ENCODE assay signal across 8 mouse cellular contexts in the genomic region with DNA sequence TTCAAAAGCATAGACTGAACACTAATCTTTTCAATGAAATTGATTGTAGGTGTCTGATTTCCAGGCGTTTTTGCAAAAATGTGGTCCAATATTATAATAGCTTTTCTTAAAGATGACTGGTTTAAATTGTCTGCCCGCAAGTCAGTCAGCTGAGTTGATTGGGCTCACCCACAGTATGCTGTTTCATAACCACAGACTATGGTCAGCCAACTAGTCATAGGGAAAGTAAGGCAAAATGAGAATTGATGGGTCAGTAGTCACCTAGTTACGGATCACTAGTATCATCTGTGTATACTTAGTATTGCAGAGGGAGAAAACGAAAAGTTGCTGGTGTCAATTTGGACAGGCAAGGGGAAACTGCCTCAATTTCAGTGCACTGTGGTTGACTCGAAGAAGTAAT. TPM values are rescaled to one million over a fixed set of nuclear protein-coding genes. Genes with fewer than 3 reads are reported as not detected.
A peak's percentile ranks its signal among the peaks of the same experiment; 100 is the strongest.
DNase-seq lines count a peak whose midpoint lies in the region; ATAC-seq and TF ChIP-seq lines count a peak whose summit lies in the region.

No protein-coding gene starts in this region.

- H3K9me3 ChIP-seq in lung, embryonic 16.5 days (ENCODE audit: control insufficient read depth, low read length) = no peaks in the 10 kb centered on the region
- H3K9me3 ChIP-seq in embryonic facial prominence, embryonic 15.5 days (replicated peaks) = no peaks in the 10 kb centered on the region
- H3K9me3 ChIP-seq in limb, embryonic 10.5 days (replicated peaks) = no peaks in the 10 kb centered on the region

- TF ChIP-seq CTCF in small intestine, adult 2 months (IDR thresholded peaks at IDR 0.05; ENCODE audit: extremely low read depth, insufficient read length, insufficient replicate concordance, low read depth, low read length) = no peak

- H3K9ac ChIP-seq in lung, embryonic 16.5 days (ENCODE audit: low read length) = peak overlapping the region; percentile 91
- H3K9ac ChIP-seq in embryonic facial prominence, embryonic 15.5 days = 0 out of 2 replicates have a peak overlapping the region, but pooled peaks have one; percentile 86

- H3K36me3 ChIP-seq in lung, embryonic 16.5 days (ENCODE audit: control insufficient read depth, insufficient read depth, low read length) = peaks cover 9% of the 10 kb centered on the region
- H3K36me3 ChIP-seq in embryonic facial prominence, embryonic 15.5 days = peaks cover 23% of the 10 kb centered on the region
- H3K36me3 ChIP-seq in limb, embryonic 10.5 days = peaks cover 41% of the 10 kb centered on the region
- H3K36me3 ChIP-seq in small intestine, adult 2 months (ENCODE audit: control insufficient read depth, insufficient read depth, low read length) = peaks cover 15% of the 10 kb centered on the region

- no peak for ATAC-seq in lung, embryonic 16.5 days (ENCODE audit: low read depth)
- ATAC-seq in embryonic facial prominence, embryonic 15.5 days (ENCODE audit: insufficient number of reproducible peaks, low FRiP score, low TSS enrichment, low read depth) = no peak

- peaks cover 6% of the 10 kb centered on the region for H3K4me1 ChIP-seq in lung, embryonic 16.5 days (replicated peaks; ENCODE audit: control insufficient read depth, insufficient read depth, low read length)
- H3K4me1 ChIP-seq in embryonic facial prominence, embryonic 15.5 days = peaks cover 10% of the 10 kb centered on the region
- peaks cover 13% of the 10 kb centered on the region for H3K4me1 ChIP-seq in limb, embryonic 10.5 days
- peaks cover 5% of the 10 kb centered on the region; the same call in 1 of the 2 replicates for H3K4me1 ChIP-seq in small intestine, adult 2 months (ENCODE audit: control insufficient read depth, insufficient read depth, insufficient read length, low read length)

- peak overlapping the region; percentile 64 for H3K4me2 ChIP-seq in lung, embryonic 16.5 days (ENCODE audit: low read depth, low read length)
- peak overlapping the region; percentile 71 for H3K4me2 ChIP-seq in embryonic facial prominence, embryonic 15.5 days (replicated peaks)

- TF ChIP-seq POLR2A in small intestine, adult 2 months (IDR thresholded peaks at IDR 0.05; ENCODE audit: low read depth, low read length) = no peak

- peak overlapping the region; percentile 91 for H3K4me3 ChIP-seq in lung, embryonic 16.5 days (ENCODE audit: low read length)
- peak overlapping the region; percentile 96 for H3K4me3 ChIP-seq in embryonic facial prominence, embryonic 15.5 days (replicated peaks)
- peak overlapping the region; percentile 88 for H3K4me3 ChIP-seq in limb, embryonic 10.5 days
- H3K4me3 ChIP-seq in small intestine, adult 2 months (ENCODE audit: low read depth, low read length) = no peak overlapping the region

- no peak for DNase-seq in lung, adult 18-20 months
- no peak for DNase-seq in limb, embryonic 10.5 days (ENCODE audit: low spot score)
- no peak for DNase-seq in layer of hippocampus, adult 18-20 months (ENCODE audit: low spot score in 2 of 2)
- DNase-seq in frontal cortex, postnatal 10 days (ENCODE audit: low spot score in 2 of 2) = no peak
- no peak for DNase-seq in urinary bladder, postnatal 36 days (ENCODE audit: low spot score in 2 of 2)

- H3K27ac ChIP-seq in lung, embryonic 16.5 days (ENCODE audit: low read length) = no peak overlapping the region
- H3K27ac ChIP-seq in embryonic facial prominence, embryonic 15.5 days (replicated peaks) = peak overlapping the region; percentile 93; the same call in 1 of the 2 replicates
- H3K27ac ChIP-seq in limb, embryonic 10.5 days = no peak overlapping the region
- peak overlapping the region; percentile 75; the same call in 1 of the 2 replicates for H3K27ac ChIP-seq in small intestine, adult 2 months (ENCODE audit: insufficient read depth, low read depth, low read length)

- H3K27me3 ChIP-seq in lung, embryonic 16.5 days (ENCODE audit: control insufficient read depth, insufficient read depth, low read depth, low read length) = no peaks in the 10 kb centered on the region
- no peaks in the 10 kb centered on the region for H3K27me3 ChIP-seq in embryonic facial prominence, embryonic 15.5 days
- no peaks in the 10 kb centered on the region for H3K27me3 ChIP-seq in limb, embryonic 10.5 days (ENCODE audit: low read depth, poor library complexity, severe bottlenecking)
- no peaks in the 10 kb centered on the region for H3K27me3 ChIP-seq in small intestine, adult 2 months (ENCODE audit: control insufficient read depth, insufficient read depth, low read length)

- WGBS in lung, embryonic 16.5 days = 66% methylated on average over 5 of the region's 5 CpGs
- WGBS in embryonic facial prominence, embryonic 15.5 days = 65% methylated on average over 5 of the region's 5 CpGs
- WGBS in limb, embryonic 10.5 days = 71% methylated on average over 5 of the region's 5 CpGs
- 55% methylated on average over 5 of the region's 5 CpGs for WGBS in small intestine, adult 2 months

RNA-seq across cellular contexts. Expression of a gene that starts 1.2 kb away (rescaled TPM):
- polyA plus RNA-seq in lung, embryonic 16.5 days (2015; fragmentation: Nextera tagmentation; extraction: Ambion mirVana) = 36.6 and 37.2 TPM in 2 replicates
- 37.1 and 38.6 TPM in 2 replicates for polyA plus RNA-seq in embryonic facial prominence, embryonic 15.5 days (2015; fragmentation: Nextera tagmentation; extraction: Ambion mirVana)
- 31.1 and 40.5 TPM in 2 replicates for polyA plus RNA-seq in limb, embryonic 10.5 days (2016; fragmentation: Nextera tagmentation; extraction: Ambion mirVana)
- 1.7 and 2.6 TPM in 2 replicates for polyA plus RNA-seq in small intestine, adult 2 months (2012; rRNA removed)
- 100 to 1,000 TPM; 105 to 118 TPM for total RNA-seq in layer of hippocampus, adult 18-20 months (2021)

RNA-seq across cellular contexts. Expression of a gene that starts 23.8 kb away (rescaled TPM):
- polyA plus RNA-seq in lung, embryonic 16.5 days (2015; fragmentation: Nextera tagmentation; extraction: Ambion mirVana) = 2.7 and 3.1 TPM in 2 replicates
- 2.4 and 3.6 TPM in 2 replicates for polyA plus RNA-seq in embryonic facial prominence, embryonic 15.5 days (2015; fragmentation: Nextera tagmentation; extraction: Ambion mirVana)
- polyA plus RNA-seq in limb, embryonic 10.5 days (2016; fragmentation: Nextera tagmentation; extraction: Ambion mirVana) = 0.06 TPM in 1 of 2 replicates, not detected in the other
- 0.38 and 1.2 TPM in 2 replicates for polyA plus RNA-seq in small intestine, adult 2 months (2012; rRNA removed)
- total RNA-seq in layer of hippocampus, adult 18-20 months (2021) = 1 to 10 TPM; 5.4 to 8.5 TPM

RNA-seq across cellular contexts. Expression of a gene that starts 27.6 kb away (rescaled TPM):
- polyA plus RNA-seq in lung, embryonic 16.5 days (2015; fragmentation: Nextera tagmentation; extraction: Ambion mirVana) = 6.7 and 7.9 TPM in 2 replicates
- polyA plus RNA-seq in embryonic facial prominence, embryonic 15.5 days (2015; fragmentation: Nextera tagmentation; extraction: Ambion mirVana) = 7.3 and 9.1 TPM in 2 replicates
- 3.1 and 4.1 TPM in 2 replicates for polyA plus RNA-seq in limb, embryonic 10.5 days (2016; fragmentation: Nextera tagmentation; extraction: Ambion mirVana)
- 15.6 and 27.8 TPM in 2 replicates for polyA plus RNA-seq in small intestine, adult 2 months (2012; rRNA removed)
- total RNA-seq in layer of hippocampus, adult 18-20 months (2021) = 10 to 100 TPM; 55.8 to 56.8 TPM

RNA-seq across cellular contexts. Expression of a gene that starts 56.4 kb away (rescaled TPM):
- 79.7 and 80.8 TPM in 2 replicates for polyA plus RNA-seq in lung, embryonic 16.5 days (2015; fragmentation: Nextera tagmentation; extraction: Ambion mirVana)
- 85.3 and 88.0 TPM in 2 replicates for polyA plus RNA-seq in embryonic facial prominence, embryonic 15.5 days (2015; fragmentation: Nextera tagmentation; extraction: Ambion mirVana)
- polyA plus RNA-seq in limb, embryonic 10.5 days (2016; fragmentation: Nextera tagmentation; extraction: Ambion mirVana) = 64.1 and 69.6 TPM in 2 replicates
- 96.9 and 124 TPM in 2 replicates for polyA plus RNA-seq in small intestine, adult 2 months (2012; rRNA removed)
- total RNA-seq in layer of hippocampus, adult 18-20 months (2021) = 10 to 100 TPM; 53.6 to 56.3 TPM

Comparison
In these comparisons a context has a peak if more than half of its experiments do, and no peak if none do; other contexts are left out.
1. H3K27ac ChIP-seq: peak in embryonic facial prominence, embryonic 15.5 days (single experiment) and small intestine, adult 2 months (single experiment); none in lung, embryonic 16.5 days (single experiment) and limb, embryonic 10.5 days (single experiment).